Mouse (Mus musculus): ENCODE results near the gene Icam4.

DNA sequence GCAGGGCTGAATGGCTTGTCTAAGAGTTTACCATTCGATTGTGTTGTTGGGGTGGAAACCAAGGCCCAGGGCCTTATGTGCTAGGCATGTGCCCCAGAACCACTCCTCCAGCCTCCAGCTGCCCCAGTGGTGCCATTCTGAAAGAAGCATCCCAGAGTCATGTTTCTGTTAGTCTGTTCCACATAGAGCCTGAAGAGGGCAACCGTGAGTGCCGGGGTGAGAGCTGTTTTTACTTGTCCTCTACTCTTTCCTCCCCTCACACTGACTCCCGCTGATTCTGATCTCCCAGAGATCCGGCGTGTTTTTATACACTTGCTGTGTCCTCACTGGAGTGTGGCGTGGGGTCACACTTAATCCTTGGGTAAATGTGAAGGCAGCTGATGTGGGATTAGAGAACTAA, 21.2 kb upstream of the Icam4 start:
- TF ChIP-seq CTCF (IDR thresholded peaks at IDR 0.05; ENCODE audit: insufficient read depth, low read depth, low read length) = no peak
- TF ChIP-seq POLR2A (IDR thresholded peaks at IDR 0.05; ENCODE audit: insufficient read depth, low read depth, low read length) = no peak
